25 mouse cellular contexts compared by ENCODE assay signal in the genomic region with DNA sequence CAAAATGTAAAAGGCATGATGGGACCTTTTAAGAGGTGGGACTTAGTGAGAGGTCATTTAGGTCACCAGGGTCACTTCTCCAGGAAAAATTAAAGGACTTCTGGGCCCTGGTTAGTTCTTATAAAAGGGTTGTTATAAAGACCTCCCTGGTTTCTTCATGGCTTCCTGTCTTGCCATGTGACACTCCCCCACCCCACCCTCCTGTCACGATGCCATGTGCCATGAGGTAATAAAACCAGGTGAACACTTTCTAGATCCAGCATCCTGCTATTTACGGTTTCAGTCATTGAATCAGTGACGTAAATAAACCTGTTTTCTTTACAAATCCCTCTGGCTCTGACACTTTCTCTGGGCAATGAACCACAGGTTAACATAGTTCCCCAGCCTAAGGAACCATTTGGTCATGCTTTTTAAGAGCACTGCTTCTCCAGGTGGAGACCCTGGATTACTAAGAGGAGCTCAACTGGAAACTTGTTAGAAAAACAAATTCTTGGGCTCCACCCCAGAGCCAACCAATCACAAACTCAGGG.
"Had no signal": no experiment of that assay in that cellular context is flagged by ENCODE, and none has a peak within 500 bp of the region (broad histone marks: within the 10 kb centered on the region; RNA-seq: fewer than 3 reads in every experiment).

No protein-coding gene starts in this region.

- DNase-seq: layer of hippocampus, adult 9-11 months; liver; lung, adult 18-20 months; lung, postnatal 10 days; lung, postnatal 36 days; right cerebral cortex, adult 18-20 months; right cerebral cortex, postnatal 14 days; right cerebral cortex, postnatal 4 days; spleen, adult 18-20 months; thymus, postnatal 36 days had no signal

- ATAC-seq: hindbrain, embryonic 16.5 days; intestine, embryonic 15.5 days; liver, embryonic 12.5 days; midbrain, embryonic 13.5 days; midbrain, embryonic 16.5 days had no signal

- H3K9me3 ChIP-seq: intestine, embryonic 15.5 days; limb, embryonic 10.5 days; limb, embryonic 13.5 days; liver, embryonic 12.5 days; liver, embryonic 15.5 days; lung, embryonic 15.5 days; megakaryocyte, embryonic 14.5 days; midbrain, embryonic 10.5 days; midbrain, embryonic 13.5 days; neural tube, embryonic 12.5 days; neural tube, embryonic 15.5 days; stomach, embryonic 15.5 days had no signal

- H3K27ac ChIP-seq: intestine, embryonic 15.5 days; kidney, postnatal 0 days; limb, embryonic 10.5 days; limb, embryonic 13.5 days; liver, embryonic 12.5 days; liver, embryonic 15.5 days; lung, embryonic 15.5 days; midbrain, embryonic 10.5 days; midbrain, embryonic 13.5 days; neural tube, embryonic 12.5 days; neural tube, embryonic 15.5 days; stomach, embryonic 15.5 days had no signal

- H3K9ac ChIP-seq: intestine, embryonic 15.5 days; limb, embryonic 13.5 days; liver, embryonic 12.5 days; liver, embryonic 15.5 days; lung, embryonic 15.5 days; midbrain, embryonic 13.5 days; neural tube, embryonic 12.5 days; neural tube, embryonic 15.5 days; stomach, embryonic 15.5 days had no signal

- H3K4me2 ChIP-seq: intestine, embryonic 15.5 days; limb, embryonic 13.5 days; liver, embryonic 12.5 days; liver, embryonic 15.5 days; lung, embryonic 15.5 days; midbrain, embryonic 13.5 days; neural tube, embryonic 12.5 days; neural tube, embryonic 15.5 days; stomach, embryonic 15.5 days had no signal

- H3K27me3 ChIP-seq: intestine, embryonic 15.5 days; limb, embryonic 13.5 days; liver, embryonic 12.5 days; liver, embryonic 15.5 days; lung, embryonic 15.5 days; megakaryocyte, embryonic 14.5 days; midbrain, embryonic 13.5 days; neural tube, embryonic 12.5 days; neural tube, embryonic 15.5 days; stomach, embryonic 15.5 days had no signal

- H3K36me3 ChIP-seq: intestine, embryonic 15.5 days; limb, embryonic 10.5 days; limb, embryonic 13.5 days; liver, embryonic 12.5 days; liver, embryonic 15.5 days; lung, embryonic 15.5 days; midbrain, embryonic 10.5 days; midbrain, embryonic 13.5 days; neural tube, embryonic 12.5 days; neural tube, embryonic 15.5 days; stomach, embryonic 15.5 days had no signal

- H3K4me3 ChIP-seq: intestine, embryonic 15.5 days; limb, embryonic 10.5 days; limb, embryonic 13.5 days; liver, embryonic 12.5 days; liver, embryonic 15.5 days; lung, embryonic 15.5 days; megakaryocyte, embryonic 14.5 days; midbrain, embryonic 10.5 days; midbrain, embryonic 13.5 days; neural tube, embryonic 12.5 days; neural tube, embryonic 15.5 days; stomach, embryonic 15.5 days had no signal

- H3K4me1 ChIP-seq: intestine, embryonic 15.5 days; limb, embryonic 10.5 days; limb, embryonic 13.5 days; liver, embryonic 12.5 days; liver, embryonic 15.5 days; lung, embryonic 15.5 days; megakaryocyte, embryonic 14.5 days; midbrain, embryonic 13.5 days; stomach, embryonic 15.5 days had no signal
